Mouse (Mus musculus): Measurements from ENCODE around the gene Tmem201.

Gene Tmem201

DNA sequence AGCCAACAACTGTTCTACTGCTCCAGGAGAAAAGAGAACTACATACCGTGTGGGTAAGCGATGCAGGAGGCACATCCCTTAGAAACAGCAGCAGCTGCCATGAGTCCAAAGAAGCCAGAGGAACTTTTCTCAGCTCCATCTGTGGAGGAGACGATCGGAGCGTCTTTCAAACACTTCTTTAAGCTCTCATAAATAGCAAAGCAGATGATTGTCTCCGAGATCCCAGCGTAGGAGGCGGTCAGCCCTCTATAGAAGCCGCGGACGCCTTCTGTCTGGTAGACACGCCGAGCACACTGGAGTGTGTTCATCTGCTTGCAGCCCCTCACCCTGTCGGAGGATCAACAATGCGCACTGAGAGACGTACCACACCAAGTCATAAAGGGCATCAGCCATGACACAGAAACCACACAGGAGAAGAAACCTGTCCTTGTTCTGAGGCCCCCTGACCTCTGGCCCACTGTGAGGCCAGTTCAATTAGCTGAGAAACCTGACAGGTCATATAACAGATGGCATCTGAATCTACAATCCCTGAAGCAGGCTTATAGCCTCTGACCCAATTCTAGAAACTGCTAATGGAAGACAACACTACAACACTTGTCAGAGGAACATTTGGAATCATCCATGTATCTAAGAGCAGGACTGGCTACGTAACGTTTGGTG is 11.3 kb upstream of the Tmem201 start:
- no peak for DNase-seq (ENCODE audit: low read depth, low spot score)

DNA sequence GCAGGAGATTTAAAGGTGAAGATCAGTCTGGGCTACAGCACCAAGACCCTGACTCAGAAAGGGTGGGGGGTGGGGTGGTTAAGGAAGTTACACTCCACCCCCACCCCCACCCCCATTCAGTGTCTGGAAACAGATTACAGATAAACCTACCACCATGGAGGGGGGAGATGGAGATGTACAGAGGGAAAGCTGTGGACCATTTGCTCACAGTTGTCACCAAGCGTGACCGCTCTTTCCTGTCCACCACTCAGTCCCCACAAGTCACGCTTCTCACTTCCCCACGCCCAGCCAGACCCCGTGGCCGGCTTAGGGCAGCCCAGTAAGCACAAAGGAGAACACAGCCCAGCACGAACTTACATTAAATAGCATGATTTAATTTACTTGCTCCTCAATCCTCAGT is 6.3 kb upstream of the Tmem201 start:
- no peak for DNase-seq (ENCODE audit: low read depth, low spot score)

DNA sequence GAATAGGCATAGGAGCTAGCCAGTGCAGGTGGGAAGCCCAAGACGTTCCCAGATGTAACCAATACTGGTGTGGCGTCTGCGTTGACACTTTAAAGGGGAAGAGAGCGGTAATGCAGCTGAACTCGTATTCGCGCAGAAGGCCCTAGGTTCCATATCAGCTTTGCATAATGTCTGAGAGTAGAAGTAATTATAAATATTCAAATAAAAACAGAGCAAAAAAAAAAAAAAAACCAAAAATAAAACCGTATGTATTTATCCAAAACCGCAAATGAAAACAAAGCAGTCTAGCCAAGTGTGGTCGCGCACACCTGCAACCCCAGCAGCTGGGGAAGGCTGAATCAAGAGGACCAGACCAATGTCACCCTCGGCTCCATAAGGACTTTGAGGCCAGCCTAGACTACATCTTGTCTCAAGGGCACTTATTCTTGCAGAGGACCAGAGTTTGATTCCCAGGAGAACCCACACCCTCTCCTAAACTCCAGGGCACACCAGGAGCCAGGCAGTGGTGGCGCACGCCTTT is 4.2 kb upstream of the Tmem201 start:
- DNase-seq (ENCODE audit: low read depth, low spot score), result no peak

DNA sequence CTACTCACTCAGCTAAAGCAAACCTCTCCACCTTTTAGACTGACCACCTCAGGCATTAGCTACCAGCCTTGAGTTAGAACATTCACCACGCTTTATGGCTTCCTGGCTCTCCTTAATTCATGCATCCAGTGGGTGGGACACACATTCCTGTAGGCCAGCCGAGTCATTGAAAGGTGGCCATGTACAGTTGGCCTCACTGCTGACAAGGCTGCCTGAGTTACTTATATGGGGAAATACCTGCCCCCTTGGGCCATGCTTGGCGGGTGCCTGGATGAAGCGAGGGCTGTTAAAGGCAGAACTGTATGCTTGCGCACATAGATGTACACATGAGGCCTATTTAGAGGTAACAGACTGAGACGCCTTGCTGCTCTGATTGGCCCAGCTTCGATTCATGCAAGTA is 2.5 kb upstream of the Tmem201 start:
- DNase-seq (ENCODE audit: low read depth, low spot score), result no peak

DNA sequence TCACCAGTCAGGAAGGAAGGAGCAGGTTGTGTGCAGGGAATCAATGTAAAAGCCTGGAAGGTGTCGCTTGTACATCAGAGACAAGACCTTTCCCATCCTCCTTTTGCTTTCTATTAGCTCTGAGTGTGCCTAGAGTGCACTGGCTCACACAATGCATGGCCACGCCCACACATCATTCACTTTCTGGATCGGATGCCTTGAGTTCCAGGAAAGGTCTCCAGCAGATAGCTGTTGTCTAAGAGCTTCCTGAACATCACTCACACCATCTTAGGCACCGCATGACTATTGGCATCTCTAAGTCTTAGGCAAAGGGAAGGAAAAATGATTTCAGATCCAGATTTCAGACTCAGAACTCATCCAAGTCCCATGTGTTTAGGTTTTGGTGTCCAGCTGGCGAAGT is 1.6 kb upstream of the Tmem201 start:
- peak; percentile 74 for DNase-seq (ENCODE audit: low read depth, low spot score)

DNA sequence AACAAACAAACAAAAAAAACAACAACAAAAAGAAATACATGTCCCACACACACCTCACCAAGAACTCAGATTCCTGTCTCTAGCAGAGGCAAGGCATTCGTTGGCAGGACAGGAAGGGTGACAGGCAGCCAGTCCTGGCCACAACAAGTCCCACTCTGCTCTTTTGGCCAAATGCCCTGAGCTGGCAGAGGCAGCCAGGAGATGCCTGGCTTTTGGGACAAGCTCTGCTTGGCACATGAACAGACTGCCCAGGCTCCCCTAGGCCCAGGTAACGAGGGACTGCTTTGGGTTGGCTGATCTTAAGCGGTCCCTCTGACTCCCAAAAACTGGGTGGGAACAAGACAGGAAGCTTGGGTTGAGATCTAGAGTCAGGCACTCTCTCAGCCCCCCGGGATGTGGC is 1.3 kb downstream of the Tmem201 start:
- DNase-seq (ENCODE audit: low read depth, low spot score), result no peak

DNA sequence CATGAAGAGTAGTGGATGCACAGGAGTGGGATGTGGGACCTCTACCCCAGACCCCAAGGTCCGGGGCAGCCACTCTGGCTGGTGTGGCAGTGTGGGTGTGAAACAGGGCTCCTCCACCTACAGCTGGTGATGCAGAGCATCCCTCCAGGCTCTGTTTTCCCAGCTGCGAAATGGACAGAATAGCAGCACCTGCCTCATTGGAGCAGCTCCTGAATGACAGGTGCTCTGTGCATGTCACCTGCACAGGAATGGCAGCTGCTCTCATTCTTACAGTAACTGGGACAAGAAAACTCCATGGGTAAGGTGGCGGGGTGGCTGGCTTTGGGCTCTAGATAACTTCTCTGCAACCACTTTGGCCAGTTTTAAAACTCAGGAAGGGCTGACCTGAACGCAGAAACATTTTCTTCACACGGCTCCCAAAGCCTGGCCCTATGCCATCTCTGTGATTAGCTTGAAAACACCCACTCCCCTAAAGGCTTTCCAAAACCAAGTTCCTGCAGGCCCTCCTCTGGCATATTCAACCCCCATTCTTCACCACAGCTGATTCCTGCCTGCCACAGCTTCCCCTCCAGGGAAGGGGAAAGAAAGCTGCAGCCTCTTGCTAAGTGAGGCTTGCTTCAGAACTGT is 2.1 kb downstream of the Tmem201 start:
- DNase-seq (ENCODE audit: low read depth, low spot score), result no peak

DNA sequence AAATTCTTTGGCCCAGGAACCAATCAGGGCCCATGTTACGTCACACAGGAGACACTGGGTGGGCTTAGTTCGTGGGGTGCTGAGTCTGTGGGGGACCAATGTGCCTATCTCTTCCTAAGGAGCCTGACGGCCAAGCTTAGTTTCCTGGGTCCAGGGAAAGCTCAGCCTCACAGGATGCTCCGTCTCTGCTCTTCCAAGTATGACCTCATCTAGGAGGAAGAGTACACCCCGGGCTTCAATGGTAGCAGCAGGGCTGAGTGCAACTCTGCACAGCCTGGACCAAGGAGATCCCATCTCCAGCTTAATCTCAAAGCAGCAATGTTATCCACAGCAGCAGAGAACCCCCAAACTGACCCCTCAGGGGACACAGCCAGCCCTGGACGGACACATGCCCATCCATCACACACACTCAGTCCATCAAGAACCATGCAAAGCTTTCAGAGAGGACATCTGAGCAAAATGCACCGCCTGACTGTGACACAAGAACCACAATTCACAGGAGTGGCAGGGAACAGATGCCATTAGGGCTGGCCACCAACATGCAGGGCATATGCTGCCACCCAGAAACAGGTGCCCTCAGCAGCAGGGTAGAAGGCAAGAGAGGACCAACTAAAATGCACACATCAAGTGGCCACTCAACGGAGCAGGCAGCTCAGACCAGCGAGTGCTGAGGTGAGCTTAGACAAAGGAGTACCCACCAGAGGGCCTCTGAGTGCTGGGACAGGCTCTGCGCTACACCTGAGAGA is 2.9 kb downstream of the Tmem201 start:
- no peak for DNase-seq (ENCODE audit: low read depth, low spot score)

DNA sequence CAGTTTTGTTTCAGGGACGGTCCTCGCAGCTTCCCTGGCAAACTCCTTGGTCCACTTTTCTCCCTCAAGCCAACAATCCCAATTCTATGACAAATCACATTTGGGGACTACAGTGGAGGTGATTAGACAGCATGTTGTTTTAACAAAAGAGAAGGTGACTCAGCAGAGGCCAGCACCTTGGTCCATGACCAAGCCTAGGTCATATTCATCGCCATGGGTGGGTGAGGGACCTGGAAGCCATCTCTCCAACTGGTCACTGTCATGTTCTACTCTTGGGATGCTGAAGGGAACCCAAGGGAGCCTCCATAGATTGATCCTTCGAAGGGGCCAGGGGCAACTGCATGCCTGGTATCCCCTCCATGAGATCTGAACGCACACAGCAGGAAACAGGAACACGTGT is 3.6 kb downstream of the Tmem201 start:
- no peak for DNase-seq (ENCODE audit: low read depth, low spot score)

DNA sequence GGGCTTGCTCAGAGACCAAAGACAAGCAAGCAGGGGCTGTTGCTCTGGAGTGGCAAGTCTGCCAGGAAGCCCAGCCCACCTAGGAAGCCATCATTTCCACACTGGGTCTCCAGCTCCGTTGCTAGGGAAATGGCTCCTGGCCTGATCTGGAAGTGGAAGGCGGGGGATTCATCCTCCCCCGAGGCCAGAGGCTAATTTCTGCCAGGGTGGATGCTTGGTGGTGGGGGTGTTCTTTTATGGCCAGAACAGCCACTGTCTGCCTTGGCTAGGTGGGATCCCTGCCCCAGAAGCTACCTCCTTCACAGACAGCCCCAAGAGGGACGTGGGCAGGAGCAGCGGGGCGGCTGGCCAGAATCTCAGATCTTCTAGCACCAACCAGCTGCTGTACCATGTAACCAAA is 4.1 kb downstream of the Tmem201 start:
- no peak for DNase-seq (ENCODE audit: low read depth, low spot score)

DNA sequence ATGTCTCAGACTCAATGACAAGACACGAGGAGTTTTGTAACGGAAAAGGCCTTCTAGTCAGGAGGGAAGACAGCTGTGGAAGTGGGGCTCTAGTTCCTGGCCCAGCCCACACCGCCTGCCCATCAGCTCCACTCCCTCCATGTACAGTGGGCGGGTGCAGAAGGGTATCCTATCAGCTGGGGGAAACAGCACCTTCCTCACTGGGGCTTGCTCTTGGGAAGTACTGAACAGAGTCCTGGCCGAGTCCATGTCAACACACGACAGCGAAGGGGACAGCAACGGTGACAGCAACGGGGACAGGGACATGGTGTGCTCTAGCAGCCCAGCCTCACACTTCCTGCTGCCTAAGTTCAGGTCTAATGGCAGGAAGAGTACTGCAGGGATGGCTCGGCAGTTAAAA is 5.0 kb downstream of the Tmem201 start:
- no peak for DNase-seq (ENCODE audit: low read depth, low spot score)

DNA sequence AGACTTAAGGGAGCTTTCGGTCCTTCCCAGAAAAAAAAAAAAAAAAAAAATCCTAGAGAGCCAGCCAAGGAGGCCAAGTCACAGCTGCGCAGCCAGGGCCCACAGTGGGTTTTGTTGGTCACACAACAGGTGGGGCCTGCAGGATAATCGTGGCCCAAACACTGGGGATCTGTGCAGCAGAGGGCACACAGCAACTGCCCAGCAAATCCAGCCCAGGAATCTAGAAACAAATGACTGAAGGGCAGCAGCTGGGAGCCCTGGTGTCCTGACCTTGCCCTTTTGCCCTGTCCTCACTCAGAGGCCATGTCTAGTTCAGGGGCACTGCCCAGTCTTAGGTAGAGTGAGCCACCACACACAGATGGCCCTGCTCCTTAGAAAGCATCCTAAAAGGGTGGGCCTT is 5.5 kb downstream of the Tmem201 start:
- no peak for DNase-seq (ENCODE audit: low read depth, low spot score)

DNA sequence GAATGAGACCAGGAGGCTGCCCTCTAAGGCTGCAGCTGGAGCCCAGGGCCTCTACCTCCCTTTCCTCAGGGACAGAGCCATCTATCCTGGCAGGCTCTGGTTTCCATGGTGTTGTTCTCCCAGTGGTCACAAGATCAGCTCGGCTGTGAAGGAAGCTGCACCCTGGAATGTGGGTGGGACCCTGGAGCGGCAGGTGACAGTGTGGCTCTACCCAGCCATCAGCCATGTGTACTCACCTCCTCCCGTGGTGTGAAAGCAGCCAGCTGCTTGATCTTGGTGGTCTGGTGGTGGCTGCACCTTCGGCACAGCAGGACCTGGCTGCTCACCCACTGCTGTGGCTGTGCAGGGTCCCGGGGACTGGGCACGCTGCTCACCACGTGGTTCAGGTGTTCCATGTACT is 7.0 kb downstream of the Tmem201 start:
- DNase-seq (ENCODE audit: low read depth, low spot score), result peak; percentile 59

DNA sequence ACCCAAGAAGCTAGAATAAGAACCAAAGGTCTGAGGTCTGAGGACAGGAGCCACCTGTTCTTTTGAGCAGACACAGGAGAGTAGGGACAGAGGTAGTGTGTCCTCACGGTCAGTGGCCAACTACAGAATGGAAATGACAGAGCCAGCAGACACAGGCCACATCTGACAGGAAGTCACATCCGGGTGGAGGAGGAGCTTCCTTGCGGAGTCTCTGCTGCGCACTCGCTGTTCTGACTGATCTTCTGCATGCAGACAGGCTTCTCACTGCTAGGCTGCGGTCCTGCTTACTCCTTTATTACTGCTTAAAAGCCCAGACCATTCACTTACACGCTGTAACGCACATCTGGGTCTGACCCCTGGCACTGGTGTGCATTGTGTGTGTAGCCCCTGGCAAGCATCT is 9.0 kb downstream of the Tmem201 start:
- no peak for DNase-seq (ENCODE audit: low read depth, low spot score)

DNA sequence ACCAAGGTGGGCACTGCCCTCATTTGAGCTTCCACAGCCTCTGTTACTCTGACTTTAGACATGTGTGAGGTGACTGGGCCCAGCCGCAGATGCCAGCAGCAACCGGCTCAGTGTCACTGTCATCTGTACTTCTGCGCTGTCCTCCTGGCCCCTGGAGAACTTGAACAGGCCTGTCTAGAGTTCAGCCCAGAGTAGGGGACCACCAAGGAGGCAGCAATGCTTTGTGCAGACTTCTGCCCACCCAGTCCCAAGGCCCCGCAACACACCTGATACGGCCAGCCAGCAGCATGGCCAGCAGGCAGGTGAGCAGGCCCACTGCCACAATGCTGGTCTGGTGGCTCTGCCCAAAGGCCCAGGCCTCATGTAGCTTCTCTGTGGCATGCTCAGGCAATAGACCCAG is 10.2 kb downstream of the Tmem201 start:
- DNase-seq (ENCODE audit: low read depth, low spot score), result no peak

DNA sequence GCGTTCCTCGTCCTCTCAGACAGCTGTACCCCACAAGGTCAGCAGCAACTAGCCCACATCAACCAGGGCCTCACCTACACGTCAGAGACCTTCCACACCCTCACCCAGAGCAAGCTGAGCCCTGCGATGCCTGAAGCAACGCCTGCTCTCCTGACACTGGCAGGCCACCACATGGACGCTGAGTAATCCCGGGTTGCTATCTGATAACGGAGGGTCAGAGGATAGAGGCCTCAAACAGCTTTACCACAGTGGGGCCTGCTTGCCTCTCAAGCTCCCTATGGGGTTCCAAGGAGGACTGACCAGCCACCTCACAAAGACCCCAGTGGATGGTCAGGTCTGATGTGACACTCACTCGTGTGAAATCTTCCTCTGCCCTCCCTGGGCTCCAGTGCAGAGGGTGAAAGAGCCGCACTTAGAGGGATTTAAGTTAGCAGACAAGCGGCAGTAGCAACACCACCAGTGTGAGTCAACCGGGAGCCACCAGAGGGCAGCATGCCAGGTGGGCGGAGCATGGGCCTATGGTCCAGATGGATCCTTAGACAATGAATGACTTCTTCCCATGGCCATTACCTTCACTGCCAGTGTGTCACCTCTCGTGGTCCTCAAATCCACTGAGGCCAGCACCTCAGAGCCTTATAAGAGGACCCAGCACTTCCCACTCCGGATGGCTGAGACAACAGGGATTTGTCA is 12.0 kb downstream of the Tmem201 start:
- peak; percentile 68 for DNase-seq (ENCODE audit: low read depth, low spot score)

DNA sequence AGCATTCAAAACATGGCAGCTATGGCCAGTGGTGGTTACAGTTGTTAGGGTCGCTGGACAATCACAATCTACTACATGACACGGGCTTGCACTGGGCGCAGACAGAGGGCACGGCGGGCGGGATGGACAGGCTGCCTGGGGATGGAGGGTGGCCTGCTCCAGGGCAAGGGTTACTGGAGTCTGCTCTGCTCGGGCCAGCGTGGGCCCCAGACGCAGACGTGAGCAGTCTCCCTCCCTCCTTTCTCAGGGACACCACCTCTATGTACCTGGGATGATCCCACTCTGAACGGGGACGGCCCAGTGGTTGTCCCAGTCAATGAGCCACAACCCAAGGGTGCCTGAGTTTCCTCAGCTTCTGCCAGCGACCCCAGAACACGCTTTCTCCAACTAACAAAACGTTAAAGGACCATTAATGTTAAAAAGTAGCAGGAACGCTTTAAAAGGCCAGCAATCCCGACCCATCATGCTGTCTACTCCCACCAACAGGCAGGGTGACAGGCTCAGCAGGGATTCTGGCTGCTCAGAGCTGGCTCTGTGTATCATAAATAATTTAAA is 12.9 kb downstream of the Tmem201 start:
- no peak for DNase-seq (ENCODE audit: low read depth, low spot score)

DNA sequence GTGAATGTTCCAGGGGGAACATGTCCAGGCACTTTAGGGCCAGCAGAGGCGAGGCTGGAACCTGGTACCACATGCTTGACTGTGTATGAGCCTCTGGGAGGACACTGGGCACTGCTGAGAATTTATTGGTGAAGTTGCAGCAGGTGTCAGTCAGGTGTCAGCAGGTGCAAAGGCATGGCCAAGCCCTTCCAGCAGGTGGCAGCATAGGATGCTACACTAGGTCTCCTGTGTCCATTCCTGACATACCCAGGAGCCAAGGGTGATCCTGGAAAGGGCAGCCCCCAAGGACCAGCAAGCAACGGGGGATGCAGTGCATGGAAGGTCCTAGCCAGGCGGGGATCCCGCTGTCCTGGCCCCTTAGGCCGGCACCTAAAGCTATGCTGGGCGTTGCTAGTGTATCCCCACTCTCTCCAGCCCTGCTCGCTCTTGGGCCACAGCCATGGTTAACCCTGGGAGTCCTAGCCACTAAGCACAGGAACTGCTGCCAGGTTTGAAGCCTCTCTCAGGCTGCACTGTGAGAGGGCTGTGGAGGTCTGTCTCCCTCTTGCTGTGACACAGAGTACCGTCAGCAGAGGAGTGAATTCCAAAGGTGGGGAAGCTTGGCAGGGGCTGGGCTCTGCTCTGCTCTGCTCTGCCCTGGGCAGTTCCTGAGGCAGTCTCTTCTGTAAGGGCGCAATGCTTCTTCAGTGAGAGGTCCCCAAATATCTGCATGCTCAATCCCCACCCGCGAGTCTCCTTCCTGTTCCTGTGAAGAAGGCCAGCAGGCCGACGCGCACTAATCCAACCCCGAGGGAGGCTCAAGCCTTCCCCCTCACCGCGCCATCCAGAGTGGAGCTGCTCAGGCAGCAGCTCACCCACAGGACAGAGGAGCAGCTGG is 13.8 kb downstream of the Tmem201 start:
- DNase-seq (ENCODE audit: low read depth, low spot score), result peak; percentile 78

DNA sequence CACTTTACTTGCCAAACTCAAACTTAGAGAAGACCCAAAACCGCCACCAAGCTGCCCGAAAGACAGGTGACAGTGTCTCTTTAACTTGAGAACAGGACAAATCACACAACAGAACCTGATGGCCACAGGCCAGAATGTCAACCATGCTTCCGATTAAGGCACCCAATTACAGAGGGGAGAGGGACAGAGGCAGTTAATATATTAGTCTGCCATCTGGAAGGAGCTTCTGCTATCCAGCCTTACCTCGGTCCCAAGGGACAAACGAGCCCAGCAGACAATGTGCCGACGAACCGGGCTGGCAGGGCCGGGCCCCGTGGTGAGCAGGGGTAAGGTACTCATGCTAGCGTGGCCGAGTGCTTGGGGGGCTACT is 14.8 kb downstream of the Tmem201 start:
- DNase-seq (ENCODE audit: low read depth, low spot score), result no peak

DNA sequence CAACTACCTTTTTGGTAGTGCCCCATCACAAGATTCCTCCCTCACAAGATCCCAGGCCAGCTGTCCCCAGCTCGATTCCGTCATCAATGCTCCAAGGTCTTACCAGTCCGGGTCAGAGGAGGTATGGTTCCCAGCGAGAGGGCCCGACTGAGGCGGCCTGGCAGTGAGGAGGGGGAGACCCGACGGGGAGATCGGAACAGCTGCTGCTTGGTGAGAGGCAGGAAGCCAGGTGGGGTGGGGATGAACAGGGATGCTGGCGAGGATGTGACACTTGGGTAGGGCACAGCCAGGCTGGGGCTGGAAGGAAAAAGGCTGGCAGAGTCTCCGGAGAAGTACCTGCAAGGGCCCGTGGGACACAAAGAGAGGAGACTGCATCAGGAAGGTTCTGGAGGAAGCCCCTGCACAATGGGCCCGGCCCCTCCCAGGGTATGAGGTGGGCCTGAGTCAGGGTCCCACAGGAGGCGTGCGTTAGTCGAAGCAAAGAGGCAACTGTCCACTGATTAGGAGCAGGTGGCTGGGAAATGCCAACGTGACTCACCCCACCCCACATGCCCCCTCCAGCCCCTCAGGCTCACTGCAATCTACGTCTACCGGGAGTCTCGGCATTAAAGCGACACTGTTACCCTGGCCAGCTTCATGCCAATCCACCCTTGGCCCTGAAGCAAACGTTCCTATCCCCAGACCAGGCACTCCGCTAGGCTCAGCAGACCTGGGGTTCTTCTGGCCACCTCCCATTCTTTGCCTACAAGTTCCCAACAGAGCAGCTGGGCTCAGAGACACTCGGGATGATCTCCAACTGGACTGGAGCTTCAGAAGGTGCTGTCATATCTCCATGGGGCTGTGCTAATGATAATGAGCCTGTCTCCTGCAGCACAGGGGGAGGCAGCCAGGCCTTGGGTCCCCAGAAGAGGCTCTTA is 15.5 kb downstream of the Tmem201 start:
- no peak for DNase-seq (ENCODE audit: low read depth, low spot score)
